Mouse (Mus musculus): ENCODE measurements around the gene Cnbp. TPM values are rescaled to one million over a fixed set of nuclear protein-coding genes. Genes with fewer than 3 reads are reported as not detected.

Cnbp gene
- polyA plus RNA-seq, 1 experiment from 2014 or later, result 826 TPM

DNA sequence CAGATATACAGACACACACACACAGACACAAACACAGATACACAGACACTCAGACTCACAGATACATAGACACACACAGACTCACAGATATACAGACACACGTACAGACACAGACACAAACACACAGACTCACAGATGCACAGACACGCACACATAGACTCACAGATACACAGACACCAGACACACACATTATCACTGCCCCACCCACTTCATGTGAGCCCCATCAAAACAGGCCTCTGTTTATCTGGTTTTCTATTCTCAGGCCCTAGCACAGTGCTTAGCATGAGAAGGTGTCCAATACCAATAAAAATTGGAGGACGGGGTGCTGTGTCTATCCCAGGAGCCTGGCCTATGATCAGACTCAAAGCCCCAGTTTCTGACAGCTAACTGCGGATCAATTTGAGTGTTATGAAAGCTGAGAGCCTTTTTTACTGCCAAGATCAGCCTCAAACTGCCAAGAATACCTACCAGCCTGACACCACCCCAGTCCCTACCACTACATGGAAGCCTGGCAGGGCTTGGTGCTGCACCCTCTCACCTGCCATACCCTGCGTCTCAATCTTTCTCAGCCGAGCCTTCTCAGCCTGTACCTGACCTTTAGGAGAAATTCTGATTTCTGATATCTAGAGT lies 54.5 kb downstream of the Cnbp start:
- WGBS, result 91% methylated on average over 6 of the region's 6 CpGs
- Histone ChIP-seq H3K4me1 (no peaks in the 10 kb centered on the region), H3K4me2 (replicated peaks) (no peak overlapping the region), H3K27me3 (replicated peaks) (no peaks in the 10 kb centered on the region), H3K27ac (no peak overlapping the region), H3K36me3 (peaks cover 12% of the 10 kb centered on the region), H3K9ac (no peak overlapping the region), H3K4me3 (no peak overlapping the region), H3K9me3 (no peaks in the 10 kb centered on the region)
- ATAC-seq (ENCODE audit: low FRiP score, low read depth), result no peak

DNA sequence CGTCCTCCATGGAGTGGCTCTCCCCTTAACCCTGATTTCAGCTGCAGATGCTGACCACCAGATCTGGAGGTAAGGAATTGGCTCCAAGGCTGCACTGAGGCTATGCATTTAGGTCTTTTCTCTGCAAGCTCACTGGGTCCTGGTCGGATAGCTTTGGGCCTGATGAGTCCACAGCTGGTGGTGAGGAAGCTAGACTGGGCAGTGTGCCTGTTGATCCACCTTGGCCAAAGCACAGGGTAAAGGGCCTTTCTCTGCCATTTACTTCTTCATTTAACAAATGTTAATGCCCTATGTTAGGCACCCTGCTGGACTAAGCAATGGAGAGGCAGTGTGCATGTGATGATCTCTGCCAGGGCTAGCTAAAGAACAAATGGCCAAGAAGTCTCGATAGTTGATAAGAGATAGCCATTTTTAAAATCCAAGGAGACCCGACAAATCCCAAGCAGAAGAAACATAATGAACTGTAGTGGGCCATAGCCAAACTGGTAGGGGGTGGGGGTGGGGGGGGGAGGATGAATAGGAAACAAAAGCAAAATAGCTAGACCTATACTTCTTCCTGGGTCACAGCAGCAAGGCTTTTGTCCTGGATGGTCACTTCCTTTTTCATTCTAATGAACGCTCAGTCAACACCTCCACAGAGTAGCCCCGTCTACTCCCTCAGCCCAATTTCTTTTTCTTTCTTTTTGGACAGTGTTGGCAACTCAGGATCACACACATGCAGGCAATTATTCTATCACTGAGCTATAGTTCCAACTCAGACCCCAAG lies 55.3 kb downstream of the Cnbp start:
- H3K9ac ChIP-seq, result no peak overlapping the region
- H3K27me3 ChIP-seq (replicated peaks), result no peaks in the 10 kb centered on the region
- H3K36me3 ChIP-seq, result peaks cover 16% of the 10 kb centered on the region
- no peak overlapping the region for H3K4me3 ChIP-seq
- H3K4me2 ChIP-seq (replicated peaks), result no peak overlapping the region
- H3K27ac ChIP-seq, result no peak overlapping the region
- no peaks in the 10 kb centered on the region for H3K9me3 ChIP-seq
- no peak for ATAC-seq (ENCODE audit: low FRiP score, low read depth)
- no peaks in the 10 kb centered on the region for H3K4me1 ChIP-seq
- 50% methylated on average over 6 of the region's 6 CpGs for WGBS

DNA sequence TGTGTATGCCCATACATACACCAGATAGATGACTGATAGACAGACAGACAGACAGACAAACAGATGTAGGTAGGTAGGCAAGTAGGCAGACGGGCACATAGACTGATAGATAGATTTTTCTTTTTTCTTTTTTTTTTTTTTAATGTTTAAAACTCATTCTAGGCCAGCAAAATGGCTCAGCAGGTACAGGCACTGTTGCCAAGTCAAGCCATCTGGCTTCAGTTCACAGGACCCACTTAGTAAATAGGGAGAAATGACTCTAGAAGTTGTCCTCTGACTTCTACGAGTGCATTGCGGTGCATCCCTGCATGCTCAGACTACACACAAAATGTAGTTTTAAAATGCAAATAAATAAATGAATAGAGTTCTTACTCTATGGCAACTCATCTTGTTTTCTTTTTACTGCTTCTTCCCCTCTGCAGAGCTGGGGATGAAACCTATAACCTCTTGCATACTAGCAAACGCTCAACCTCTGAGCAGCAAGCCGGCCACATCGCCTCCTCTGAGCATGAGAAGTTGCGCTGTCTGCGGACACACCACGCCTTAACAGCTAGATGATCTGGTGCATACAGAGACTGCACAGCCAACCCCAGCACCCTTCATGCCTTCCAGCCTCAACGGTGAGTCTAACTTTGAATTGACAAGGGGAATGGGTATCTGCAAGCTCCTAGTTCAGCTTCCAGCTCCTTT lies 56.9 kb downstream of the Cnbp start:
- peaks cover 16% of the 10 kb centered on the region for H3K36me3 ChIP-seq
- H3K9ac ChIP-seq, result no peak overlapping the region
- H3K27ac ChIP-seq, result no peak overlapping the region
- no peak for ATAC-seq (ENCODE audit: low FRiP score, low read depth)
- H3K4me3 ChIP-seq, result no peak overlapping the region
- no peak overlapping the region for H3K4me2 ChIP-seq (replicated peaks)
- WGBS, result 93% methylated on average over 10 of the region's 10 CpGs
- no peaks in the 10 kb centered on the region for H3K27me3 ChIP-seq (replicated peaks)
- no peaks in the 10 kb centered on the region for H3K9me3 ChIP-seq
- H3K4me1 ChIP-seq, result peaks cover 9% of the 10 kb centered on the region

Other genes with a start within 250 kb of the Cnbp start
- gene Aplf, start 178.9 kb downstream of the Cnbp start, polyA plus RNA-seq (2016; fragmentation: Nextera tagmentation; extraction: Ambion mirVana), result 12.3 and 13.0 TPM in 2 replicates
- gene Efcc1, start 120.2 kb downstream of the Cnbp start, polyA plus RNA-seq (2016; fragmentation: Nextera tagmentation; extraction: Ambion mirVana), result 8.7 and 9.3 TPM in 2 replicates
- gene Gp9, start 73.0 kb downstream of the Cnbp start, polyA plus RNA-seq (2016; fragmentation: Nextera tagmentation; extraction: Ambion mirVana), result 1.6 and 2.8 TPM in 2 replicates
- 9.2 and 10.8 TPM in 2 replicates for gene Rab43, start 38.9 kb downstream of the Cnbp start, polyA plus RNA-seq (2016; fragmentation: Nextera tagmentation; extraction: Ambion mirVana)
- gene Gm45140, start 15.3 kb downstream of the Cnbp start, polyA plus RNA-seq (2016; fragmentation: Nextera tagmentation; extraction: Ambion mirVana), result 6.2 and 6.7 TPM in 2 replicates
- 43.9 and 44.5 TPM in 2 replicates for gene Isy1, start 12.3 kb downstream of the Cnbp start, polyA plus RNA-seq (2016; fragmentation: Nextera tagmentation; extraction: Ambion mirVana)
- gene Copg1, start 36.7 kb upstream of the Cnbp start, polyA plus RNA-seq (2016; fragmentation: Nextera tagmentation; extraction: Ambion mirVana), result 156 and 161 TPM in 2 replicates
- 34.4 and 41.1 TPM in 2 replicates for gene Hmces, start 62.8 kb upstream of the Cnbp start, polyA plus RNA-seq (2016; fragmentation: Nextera tagmentation; extraction: Ambion mirVana)
- 114 TPM in 2 replicates for gene H1fx, start 130.5 kb upstream of the Cnbp start, polyA plus RNA-seq (2016; fragmentation: Nextera tagmentation; extraction: Ambion mirVana)
- 231 and 251 TPM in 2 replicates for gene Rab7, start 194.2 kb upstream of the Cnbp start, polyA plus RNA-seq (2016; fragmentation: Nextera tagmentation; extraction: Ambion mirVana)
- gene Rpn1, start 233.4 kb upstream of the Cnbp start, polyA plus RNA-seq (2016; fragmentation: Nextera tagmentation; extraction: Ambion mirVana), result 264 and 275 TPM in 2 replicates